Mouse (Mus musculus) adrenal gland (tissue): Measurements from ENCODE around the gene Cmip.

ENCODE experiments used
- intact Hi-C: fragments of 180-260 bp; cut with DNase I; formaldehyde crosslinking; loops from one replicate; pipeline ENCODE4 v1.15.1; 2025
- microRNA-seq, 2 experiments: library from miRNA; unstranded; fragments of <30 nt; microRNA quantifications; one replicate each; pipeline ENCODE4; 2019

Cmip gene

GRCm38 (mm10) chr8:117498179-117498914, 241.5 kb downstream of the Cmip start, which contains the start of gene Plcg2:
Gene Plcg2 (plus strand): TSS chr8:117498291.
- intact Hi-C loops: no loop called here

GRCm38 (mm10) chr8:117498915-117499540, 242.2 kb downstream of the Cmip start:
- intact Hi-C loops: no loop called here

GRCm38 (mm10) chr8:117500232-117500823, 243.5 kb downstream of the Cmip start:
- intact Hi-C loops: no loop called here

GRCm38 (mm10) chr8:117501323-117501722, 244.5 kb downstream of the Cmip start:
- intact Hi-C loops: no loop called here

- intact Hi-C loops: no loop called here
Observed at GRCm38 (mm10) chr8:117503405-117504069, 246.7 kb downstream of the Cmip start.

GRCm38 (mm10) chr8:117507703-117508102, 250.8 kb downstream of the Cmip start:
- intact Hi-C loops: no loop called here

Small RNA genes within 50 kb of the gene (microRNA-seq; reads per million reads assigned to microRNA genes)
- 0 to 0.12 reads per million in 2 experiments for gene Mir7077
- 0 to 0.11 reads per million in 2 experiments for gene Mir7078
